Mouse (Mus musculus): ENCODE measurements around the gene Lingo2. TPM values are rescaled to one million over a fixed set of nuclear protein-coding genes. Genes with fewer than 3 reads are reported as not detected.

Gene Lingo2
- total and polyA plus RNA-seq, 3 experiments, result not detected

- H3K36me3 ChIP-seq (ENCODE audit: control insufficient read depth in 1 of 2, insufficient read depth in 2 of 2, low read length in 2 of 2), result no peaks in the 10 kb centered on the region
- H3K4me3 ChIP-seq (ENCODE audit: control insufficient read depth in 1 of 2, insufficient read depth in 1 of 2, low read depth in 2 of 2, low read length in 2 of 2), result no peak overlapping the region
- TF ChIP-seq MYC (IDR thresholded peaks at IDR 0.05; ENCODE audit: low read depth, low read length) (no peak), MAX (IDR thresholded peaks at IDR 0.05; ENCODE audit: low read length) (no peak), USF1 (IDR thresholded peaks at IDR 0.05; ENCODE audit: low read depth, low read length) (no peak), TAL1 (IDR thresholded peaks at IDR 0.05; ENCODE audit: low read length) (no peak), EP300 (IDR thresholded peaks at IDR 0.05; ENCODE audit: low read depth in 1 of 2, low read length in 2 of 2) (no peak), CTCF (IDR thresholded peaks at IDR 0.05 in 2 of 3, conservative IDR thresholded peaks at IDR 0.05 in 1 of 3; ENCODE audit: control insufficient read depth in 1 of 3, insufficient read depth in 1 of 3, low read depth in 2 of 3, low read length in 3 of 3, poor library complexity in 1 of 3, severe bottlenecking in 1 of 3) (no peak), POLR2AphosphoS2 (IDR thresholded peaks at IDR 0.05; ENCODE audit: low read length) (no peak), MXI1 (IDR thresholded peaks at IDR 0.05; ENCODE audit: low read depth, low read length) (no peak), NRF1 (IDR thresholded peaks at IDR 0.05; ENCODE audit: insufficient read depth, low read depth, low read length, poor library complexity, severe bottlenecking) (no peak), CHD1 (IDR thresholded peaks at IDR 0.05; ENCODE audit: low read depth, low read length) (no peak), ZMIZ1 (IDR thresholded peaks at IDR 0.05; ENCODE audit: low read depth, low read length) (no peak), ZKSCAN1 (IDR thresholded peaks at IDR 0.05; ENCODE audit: low read depth, low read length) (no peak), E2F4 (IDR thresholded peaks at IDR 0.05; ENCODE audit: borderline replicate concordance, low read depth, low read length) (no peak), USF2 (IDR thresholded peaks at IDR 0.05; ENCODE audit: borderline replicate concordance in 1 of 2, insufficient read depth in 1 of 2, low read depth in 1 of 2, low read length in 2 of 2) (no peak), KAT2A (conservative IDR thresholded peaks at IDR 0.05; ENCODE audit: low read depth, low read length) (no peak), MEF2A (IDR thresholded peaks at IDR 0.05; ENCODE audit: extremely low read depth, insufficient replicate concordance, low read depth, low read length, poor library complexity, severe bottlenecking) (no peak), NELFE (IDR thresholded peaks at IDR 0.05; ENCODE audit: low read depth, low read length) (no peak), MYB (IDR thresholded peaks at IDR 0.05; ENCODE audit: low read depth, low read length) (no peak), ZC3H11A (IDR thresholded peaks at IDR 0.05; ENCODE audit: low read depth, low read length) (no peak)
- no peaks in the 10 kb centered on the region for H3K9me3 ChIP-seq (replicated peaks; ENCODE audit: insufficient read depth, low read length)
- no peaks in the 10 kb centered on the region for H3K4me1 ChIP-seq (ENCODE audit: control insufficient read depth in 1 of 2, insufficient read depth in 2 of 2, low read length in 2 of 2)
- no peak overlapping the region for H3K9ac ChIP-seq (ENCODE audit: control insufficient read depth, low read depth, low read length, poor library complexity, severe bottlenecking)
- H3K27ac ChIP-seq (ENCODE audit: control insufficient read depth, low read depth, low read length), result no peak overlapping the region
- DNase-seq (ENCODE audit: low read depth, low spot score), result no peak
- H3K79me2 ChIP-seq (ENCODE audit: control insufficient read depth, insufficient read depth, low read length, poor library complexity), result no peaks in the 10 kb centered on the region
- no peaks in the 10 kb centered on the region for H3K27me3 ChIP-seq (ENCODE audit: control insufficient read depth in 1 of 2, insufficient read depth in 2 of 2, low read length in 2 of 2)
These were observed 646.3 kb downstream of the Lingo2 start for GRCm38 (mm10) chr4:36305228-36305627.

GRCm38 (mm10) chr4:36289701-36290053, 661.9 kb downstream of the Lingo2 start:
- H3K9me3 ChIP-seq (replicated peaks; ENCODE audit: insufficient read depth, low read length), result no peaks in the 10 kb centered on the region
- no peak for TF ChIP-seq CTCF (IDR thresholded peaks at IDR 0.05 in 2 of 3, conservative IDR thresholded peaks at IDR 0.05 in 1 of 3; ENCODE audit: control insufficient read depth in 1 of 3, insufficient read depth in 1 of 3, low read depth in 2 of 3, low read length in 3 of 3, poor library complexity in 1 of 3, severe bottlenecking in 1 of 3)
- no peak for TF ChIP-seq UBTF (IDR thresholded peaks at IDR 0.05; ENCODE audit: borderline replicate concordance, insufficient read depth, low read depth, low read length)
- TF ChIP-seq ZC3H11A (IDR thresholded peaks at IDR 0.05; ENCODE audit: low read depth, low read length), result no peak
- TF ChIP-seq BHLHE40 (IDR thresholded peaks at IDR 0.05; ENCODE audit: borderline replicate concordance, low read depth, low read length), result no peak
- TF ChIP-seq E2F4 (IDR thresholded peaks at IDR 0.05; ENCODE audit: borderline replicate concordance, low read depth, low read length), result no peak
- no peak overlapping the region for H3K4me3 ChIP-seq (ENCODE audit: control insufficient read depth in 1 of 2, insufficient read depth in 1 of 2, low read depth in 2 of 2, low read length in 2 of 2)
- no peaks in the 10 kb centered on the region for H3K4me1 ChIP-seq (ENCODE audit: control insufficient read depth in 1 of 2, insufficient read depth in 2 of 2, low read length in 2 of 2)
- H3K36me3 ChIP-seq (ENCODE audit: control insufficient read depth in 1 of 2, insufficient read depth in 2 of 2, low read length in 2 of 2), result no peaks in the 10 kb centered on the region
- no peaks in the 10 kb centered on the region for H3K79me2 ChIP-seq (ENCODE audit: control insufficient read depth, insufficient read depth, low read length, poor library complexity)
- no peaks in the 10 kb centered on the region for H3K27me3 ChIP-seq (ENCODE audit: control insufficient read depth in 1 of 2, insufficient read depth in 2 of 2, low read length in 2 of 2)
- no peak overlapping the region for H3K9ac ChIP-seq (ENCODE audit: control insufficient read depth, low read depth, low read length, poor library complexity, severe bottlenecking)
- no peak for DNase-seq (ENCODE audit: low read depth, low spot score)
- H3K27ac ChIP-seq (ENCODE audit: control insufficient read depth, low read depth, low read length), result no peak overlapping the region

Data from MEL (cell line).